Mouse (Mus musculus) testis, adult 2 months (tissue): ENCODE measurements around the gene Fut4. TPM values are rescaled to one million over a fixed set of nuclear protein-coding genes. Genes with fewer than 3 reads are reported as not detected.
A peak's percentile ranks its signal among the peaks of the same experiment; 100 is the strongest.

Experiments
- H3K27ac ChIP-seq: fragments of 200-500 bp; 2 replicates; pipeline ENCODE4 v1.5.1; 2012; ENCODE audit warnings: low read depth, low read length; ENCODE audit not compliant: control insufficient read depth, insufficient read depth
- H3K27me3 ChIP-seq: fragments of 200-500 bp; 2 replicates; pipeline ENCODE4 v1.6.1; 2012; ENCODE audit warnings: mild to moderate bottlenecking, low read length, moderate library complexity; ENCODE audit not compliant: control insufficient read depth, insufficient read depth
- H3K36me3 ChIP-seq: fragments of 200-500 bp; 2 replicates; pipeline ENCODE4 v1.6.1; 2012; ENCODE audit warnings: mild to moderate bottlenecking, low read length; ENCODE audit not compliant: control insufficient read depth, insufficient read depth
- H3K4me1 ChIP-seq: fragments of 200-500 bp; 2 replicates; pipeline ENCODE4 v1.6.1; 2012; ENCODE audit warnings: low read length; ENCODE audit not compliant: control insufficient read depth, insufficient read depth
- H3K4me3 ChIP-seq: fragments of 200-500 bp; 2 replicates; pipeline ENCODE4 v1.5.1; 2012; ENCODE audit warnings: low read depth, mild to moderate bottlenecking, low read length, moderate library complexity, mixed read lengths; ENCODE audit not compliant: control insufficient read depth
- CTCF ChIP-seq: fragments of 200-500 bp; IDR thresholded peaks from 2 replicates; pipeline ENCODE4 v1.5.1; 2012; ENCODE audit warnings: low read depth, mild to moderate bottlenecking, inconsistent platforms, low read length, moderate library complexity; ENCODE audit not compliant: control insufficient read depth, insufficient read depth, insufficient replicate concordance
- POLR2A ChIP-seq: fragments of 200-500 bp; IDR thresholded peaks from 2 replicates; pipeline ENCODE4 v1.6.1; 2012; ENCODE audit warnings: low read depth, mild to moderate bottlenecking, inconsistent platforms, low read length, moderate library complexity; ENCODE audit not compliant: control insufficient read depth
- polyA plus RNA-seq: library from polyadenylated mRNA; depleted of rRNA; stranded (reverse); fragments of >200 nt; gene quantifications from 2 replicates; pipeline ENCODE4 v1.2.3, GENCODE M21; 2012

Fut4 gene
- polyA plus RNA-seq, 1 experiment, result 0.22 TPM

GRCm38 (mm10) chr9:14750901-14751502, 1.2 kb downstream of the Fut4 start:
- H3K4me1 ChIP-seq, result peaks cover 16% of the 10 kb centered on the region
- H3K27ac ChIP-seq, result no peak overlapping the region
- peak overlapping the region; percentile 43 for H3K4me3 ChIP-seq
- TF ChIP-seq CTCF (no peak), POLR2A (no peak)
- no peaks in the 10 kb centered on the region for H3K36me3 ChIP-seq
- no peaks in the 10 kb centered on the region for H3K27me3 ChIP-seq

- no peaks in the 10 kb centered on the region for H3K27me3 ChIP-seq
- TF ChIP-seq CTCF (no peak), POLR2A (no peak)
- H3K36me3 ChIP-seq, result no peaks in the 10 kb centered on the region
- H3K4me3 ChIP-seq, result peak within 1 kb of the TSS; percentile 43
- peaks cover 4% of the 10 kb centered on the region; the same call in 1 of the 2 replicates for H3K4me1 ChIP-seq
- no peak within 1 kb of the TSS for H3K27ac ChIP-seq
Observed at GRCm38 (mm10) chr9:14740151-14740924, 11.9 kb downstream of the Fut4 start, which contains the start of gene Piwil4. Piwil4 (minus strand) TSS chr9:14740733.

DNA sequence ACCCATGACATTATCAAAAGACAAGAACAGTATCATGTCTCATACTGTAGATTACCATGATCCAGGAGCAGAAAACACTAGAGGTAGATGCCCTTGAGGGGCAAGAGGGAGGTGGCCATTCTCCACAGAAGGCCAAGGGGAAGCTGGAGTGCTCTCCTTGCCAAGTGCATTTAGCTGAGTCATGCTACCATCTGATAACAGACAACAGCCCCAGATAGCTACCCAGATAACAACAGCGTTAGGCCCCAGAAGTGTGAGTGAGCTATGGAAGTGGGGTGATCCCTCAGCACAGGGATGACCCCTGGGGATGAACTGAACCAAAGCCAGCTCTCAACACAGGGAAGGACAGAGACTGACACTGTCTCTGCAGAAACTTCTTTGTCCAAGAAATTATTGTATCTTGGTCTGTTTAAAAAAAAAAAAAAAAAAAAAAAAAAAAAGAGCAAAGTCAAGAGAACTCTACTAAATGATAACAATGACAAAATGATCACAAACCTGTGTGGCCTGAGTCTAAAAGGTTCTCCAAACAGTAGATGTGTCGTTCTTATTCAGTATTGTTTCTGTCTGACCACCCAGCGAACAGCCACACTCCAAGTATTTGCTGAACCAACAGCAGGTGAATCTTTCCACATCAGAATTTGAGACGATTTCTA, 12.6 kb downstream of the Fut4 start:
- H3K27me3 ChIP-seq, result no peaks in the 10 kb centered on the region
- TF ChIP-seq CTCF (no peak), POLR2A (no peak)
- H3K36me3 ChIP-seq, result no peaks in the 10 kb centered on the region

DNA sequence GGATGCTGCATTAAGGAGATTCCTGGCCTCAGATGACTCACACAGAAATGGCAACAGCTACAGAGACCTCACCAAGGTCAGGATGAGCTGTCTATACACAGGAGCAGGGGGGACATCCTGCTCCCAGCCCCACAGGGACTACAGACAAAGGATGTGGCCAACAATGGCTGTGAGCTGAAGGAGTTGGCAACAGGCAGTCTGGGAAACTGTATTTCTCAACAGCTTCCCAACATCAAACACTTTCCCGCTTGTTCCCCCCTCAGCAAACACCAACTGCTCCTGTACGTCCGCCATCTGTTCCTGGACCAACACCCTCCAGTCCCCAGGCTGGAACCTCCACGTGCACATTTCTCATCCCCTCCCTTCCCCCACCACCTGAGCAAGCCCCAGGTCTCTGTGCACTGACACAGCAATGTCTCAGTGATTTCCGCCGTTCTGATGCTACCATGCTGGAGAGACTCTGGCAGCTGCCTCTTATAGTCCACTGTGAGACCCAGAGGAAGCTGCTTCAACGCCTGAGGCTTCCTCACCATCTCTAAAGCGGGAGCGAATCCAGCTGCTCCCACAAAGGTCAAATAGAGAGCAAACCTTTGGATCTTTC, 21.2 kb downstream of the Fut4 start:
- TF ChIP-seq CTCF, result no peak
- no peak for TF ChIP-seq POLR2A
- H3K27me3 ChIP-seq, result no peaks in the 10 kb centered on the region
- H3K4me3 ChIP-seq, result no peak overlapping the region
- H3K27ac ChIP-seq, result no peak overlapping the region
- H3K36me3 ChIP-seq, result no peaks in the 10 kb centered on the region
- H3K4me1 ChIP-seq, result no peaks in the 10 kb centered on the region

More for the DNA sequence above, 12.6 kb downstream of the Fut4 start:
- no peak overlapping the region for H3K4me3 ChIP-seq
- H3K4me1 ChIP-seq, result peaks cover 4% of the 10 kb centered on the region; the same call in 1 of the 2 replicates
- H3K27ac ChIP-seq, result no peak overlapping the region

DNA sequence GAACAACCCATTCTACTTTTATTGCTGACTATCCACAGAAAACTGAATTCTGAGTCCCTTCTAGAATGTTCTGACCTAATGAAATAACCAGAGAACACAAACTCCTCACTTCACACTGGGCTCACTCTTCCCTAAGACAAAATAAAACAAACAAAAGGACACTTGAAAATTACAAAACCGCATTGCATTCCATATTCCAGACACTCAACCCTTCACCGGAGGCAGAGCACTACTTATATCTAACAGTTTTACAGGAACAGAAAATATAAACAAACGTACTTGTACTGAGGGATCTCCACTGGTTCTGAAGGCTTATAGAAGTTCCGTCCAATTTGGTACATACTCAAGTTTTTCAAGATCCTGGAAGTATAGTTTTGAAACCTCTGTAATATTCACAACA, 23.8 kb downstream of the Fut4 start:
- H3K4me3 ChIP-seq, result no peak overlapping the region
- no peaks in the 10 kb centered on the region for H3K4me1 ChIP-seq
- no peaks in the 10 kb centered on the region for H3K27me3 ChIP-seq
- no peak overlapping the region for H3K27ac ChIP-seq
- no peaks in the 10 kb centered on the region for H3K36me3 ChIP-seq
- TF ChIP-seq POLR2A (no peak), CTCF (no peak)

DNA sequence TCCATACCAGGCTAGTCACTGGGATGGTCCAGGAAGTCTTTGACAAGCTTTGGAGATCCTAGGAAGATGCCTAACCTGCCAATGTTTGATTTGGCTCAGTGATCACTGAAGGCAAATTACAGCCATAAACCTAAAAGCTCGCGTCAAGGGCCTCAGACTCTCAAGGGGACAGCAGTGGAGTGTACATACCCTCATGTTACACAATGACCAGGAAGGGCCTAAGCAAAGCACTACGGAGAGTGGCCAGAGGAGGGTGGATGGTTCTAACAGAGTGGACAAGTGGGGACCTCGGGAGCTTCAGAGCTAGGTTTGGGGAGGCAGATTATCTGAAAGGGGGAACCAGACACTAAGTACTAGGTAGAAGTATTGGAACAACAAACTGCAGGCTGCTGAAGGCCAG, 25.6 kb downstream of the Fut4 start:
- no peak overlapping the region for H3K4me3 ChIP-seq
- H3K4me1 ChIP-seq, result no peaks in the 10 kb centered on the region
- no peak for TF ChIP-seq CTCF
- no peak for TF ChIP-seq POLR2A
- no peaks in the 10 kb centered on the region for H3K36me3 ChIP-seq
- H3K27ac ChIP-seq, result no peak overlapping the region
- H3K27me3 ChIP-seq, result no peaks in the 10 kb centered on the region

DNA sequence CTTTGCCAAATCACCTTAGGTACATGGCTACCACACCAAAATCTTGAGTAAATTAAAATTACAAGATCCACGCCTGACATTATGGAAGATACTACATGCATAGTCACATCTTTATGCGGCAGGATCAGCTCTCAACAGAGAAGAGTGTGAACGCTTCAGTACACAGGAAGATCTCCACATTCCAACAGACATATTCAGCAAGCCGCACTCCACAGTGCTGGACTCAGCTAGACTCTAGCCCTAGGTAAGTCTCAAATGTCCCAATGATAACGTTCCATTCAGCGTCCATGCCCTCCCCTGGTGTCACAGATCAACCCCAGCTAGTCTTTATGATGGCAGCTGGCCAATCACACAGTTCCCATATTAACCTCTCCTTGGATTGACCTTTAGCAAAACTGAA, 26.2 kb downstream of the Fut4 start:
- Histone ChIP-seq H3K36me3 (no peaks in the 10 kb centered on the region), H3K27ac (no peak overlapping the region), H3K27me3 (no peaks in the 10 kb centered on the region), H3K4me1 (no peaks in the 10 kb centered on the region), H3K4me3 (no peak overlapping the region)
- no peak for TF ChIP-seq POLR2A
- no peak for TF ChIP-seq CTCF
